Mouse (Mus musculus) neutrophil, adult 5-6 weeks (primary cell): ENCODE measurements around the gene Trp53inp2. TPM values are rescaled to one million over a fixed set of nuclear protein-coding genes. Genes with fewer than 3 reads are reported as not detected.

ENCODE experiments used
- ATAC-seq: fragments of 151-379, 151-347 bp; 2 replicates; pipeline ENCODE4 v1.8.0; 2017; ENCODE audit warnings: mild to moderate bottlenecking, moderate TSS enrichment; ENCODE audit not compliant: insufficient number of reproducible peaks, poor library complexity, low FRiP score, severe bottlenecking; ENCODE audit errors: extremely low read depth
- total RNA-seq: library from RNA; stranded (forward); fragments of 200-1000 nt; gene quantifications from 2 replicates; pipeline ENCODE4 v1.2.3, GENCODE M21; 2017

Gene Trp53inp2
- total RNA-seq, 1 experiment from 2014 or later, result 36.5 TPM

DNA sequence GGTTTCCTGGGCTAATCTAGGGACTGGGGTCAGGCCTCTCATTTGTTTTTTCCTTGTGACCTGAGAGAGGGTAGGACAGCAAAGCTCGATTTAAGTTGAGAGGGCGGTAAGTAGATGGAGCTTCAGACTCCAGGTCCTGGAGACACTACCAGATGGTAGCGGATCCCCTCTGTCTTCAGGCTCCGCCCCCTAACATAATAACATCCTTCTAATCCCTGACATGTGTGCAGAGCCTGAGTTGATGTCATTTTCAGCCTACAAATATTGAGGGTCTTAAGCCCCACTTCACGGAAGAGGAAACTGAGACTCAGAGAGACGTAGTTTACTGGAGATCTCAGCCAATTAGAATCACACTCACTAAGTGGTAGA, 1.5 kb downstream of the Trp53inp2 start:
- ATAC-seq, result no peak

GRCm38 (mm10) chr2:155382791-155383438, 2.1 kb downstream of the Trp53inp2 start:
- ATAC-seq, result no peak

GRCm38 (mm10) chr2:155385090-155385489, 4.2 kb downstream of the Trp53inp2 start:
- ATAC-seq, result peak; percentile 68

DNA sequence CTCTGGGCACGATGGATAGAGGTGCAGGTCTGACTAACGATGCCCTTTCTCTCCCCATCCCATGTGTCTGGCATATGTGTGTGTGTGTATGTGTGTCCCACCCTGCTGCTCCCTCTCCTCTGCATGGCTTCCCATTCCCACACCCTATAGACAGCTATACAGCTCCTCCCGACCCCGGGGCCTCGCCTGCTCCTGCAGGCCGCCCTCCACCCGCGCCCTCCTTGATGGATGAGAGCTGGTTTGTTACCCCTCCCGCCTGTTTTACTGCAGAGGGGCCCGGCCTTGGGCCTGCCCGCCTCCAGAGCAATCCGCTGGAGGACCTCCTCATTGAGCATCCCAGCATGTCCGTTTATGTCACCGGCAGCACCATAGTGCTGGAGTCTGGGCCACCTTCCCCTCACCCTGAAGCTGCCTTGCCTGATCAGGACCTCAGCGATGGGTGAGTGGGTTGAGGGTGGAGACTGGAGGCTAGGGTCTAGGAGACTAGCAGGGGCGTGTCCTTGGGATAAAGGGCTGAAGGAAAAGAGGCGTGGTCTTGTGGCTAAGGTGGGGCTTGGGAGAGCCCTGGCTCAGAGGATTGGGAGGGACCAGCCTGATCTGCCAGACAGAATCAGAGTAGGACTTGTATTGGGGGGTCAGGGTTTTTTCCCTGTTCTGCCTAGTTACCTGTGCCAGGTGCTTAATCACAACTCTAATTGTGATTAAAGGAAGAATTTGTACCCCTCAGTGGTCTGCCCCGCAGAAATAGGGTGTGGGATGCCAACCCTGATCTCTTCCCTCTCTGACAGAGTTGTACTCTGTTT, 5.1 kb downstream of the Trp53inp2 start:
- ATAC-seq, result no peak

- no peak for ATAC-seq
Measured at GRCm38 (mm10) chr2:155386534-155386899, 5.7 kb downstream of the Trp53inp2 start.

- no peak for ATAC-seq
Measured at GRCm38 (mm10) chr2:155387052-155387451, 6.2 kb downstream of the Trp53inp2 start.

DNA sequence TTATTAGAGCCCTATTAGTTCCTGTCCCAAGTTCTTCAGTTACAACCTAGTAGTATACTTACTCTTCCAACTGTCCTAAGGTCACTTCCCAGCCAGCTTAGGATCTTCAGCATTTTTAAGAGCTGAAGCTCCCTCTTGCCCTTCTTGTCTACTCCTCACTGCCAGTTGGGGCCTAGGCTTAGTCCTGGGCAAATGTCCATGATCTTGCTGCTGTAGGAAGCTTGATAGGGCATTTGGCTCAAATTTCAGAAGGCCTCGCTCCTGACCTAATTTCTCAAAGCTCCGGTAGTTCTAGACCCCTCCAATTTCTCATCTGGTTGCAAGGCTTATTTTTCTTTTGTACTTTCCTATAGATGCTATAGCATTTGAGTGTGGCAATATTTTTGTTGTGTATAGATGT, 7.7 kb downstream of the Trp53inp2 start:
- ATAC-seq, result no peak

DNA sequence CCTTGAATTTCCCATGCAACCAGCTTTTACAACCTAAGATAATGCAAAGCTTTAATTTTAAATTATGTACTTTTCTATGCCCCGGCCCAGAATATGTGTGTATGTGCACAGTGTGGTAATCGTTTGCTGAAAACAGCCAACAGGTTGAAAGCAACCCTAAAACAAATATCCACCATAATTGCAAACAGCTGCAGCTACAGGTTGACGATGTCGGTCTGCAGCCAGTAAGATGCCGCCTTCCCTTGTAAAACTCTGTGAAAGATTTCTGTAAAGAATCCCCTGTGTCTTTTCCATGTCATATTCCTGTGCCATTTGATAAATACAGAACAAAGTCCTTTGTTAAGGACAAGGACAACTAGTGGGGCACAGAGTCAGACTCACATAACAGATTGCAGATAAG, 13.7 kb downstream of the Trp53inp2 start:
- no peak for ATAC-seq

- ATAC-seq, result no peak
Measured at GRCm38 (mm10) chr2:155400276-155400675, 19.4 kb downstream of the Trp53inp2 start.

- no peak for ATAC-seq
Measured at GRCm38 (mm10) chr2:155401926-155402325, 21.1 kb downstream of the Trp53inp2 start.

DNA sequence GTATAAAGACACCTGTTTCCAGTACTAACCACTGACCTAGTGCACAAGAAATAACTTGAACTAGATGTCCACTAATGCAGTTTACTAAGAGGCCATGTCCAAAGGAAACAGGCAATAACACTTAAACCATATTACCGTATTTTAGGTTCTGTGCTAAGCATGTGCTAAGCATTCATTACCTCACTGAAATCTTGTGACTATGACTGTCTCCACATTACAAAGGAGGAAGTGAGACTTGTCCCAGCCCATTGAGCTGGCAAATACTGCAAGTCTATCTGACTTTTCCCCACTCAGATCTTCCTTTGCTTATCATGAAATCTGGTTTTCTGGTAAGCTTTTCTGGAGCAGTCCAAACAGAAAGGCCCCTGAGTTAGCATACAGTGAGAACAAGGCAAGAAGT, 23.8 kb downstream of the Trp53inp2 start:
- ATAC-seq, result peak; percentile 73

- ATAC-seq, result no peak
Measured at GRCm38 (mm10) chr2:155420911-155421310, 40.1 kb downstream of the Trp53inp2 start.

GRCm38 (mm10) chr2:155436445-155436844, 55.6 kb downstream of the Trp53inp2 start:
- 0 out of 2 replicates have a peak, but pooled peaks have one; percentile 26 for ATAC-seq

Other genes starting within 250 kb of the Trp53inp2 start
- gene Itch, start 247.6 kb upstream of the Trp53inp2 start, total RNA-seq, result 134 and 145 TPM in 2 replicates
- gene Dynlrb1, start 144.5 kb upstream of the Trp53inp2 start, total RNA-seq, result 97.1 and 97.5 TPM in 2 replicates
- gene Map1lc3a, start 104.8 kb upstream of the Trp53inp2 start, total RNA-seq, result 5.2 and 8.1 TPM in 2 replicates
- 19.2 and 20.4 TPM in 2 replicates for gene Pigu, start 23.6 kb upstream of the Trp53inp2 start, total RNA-seq
- 28.5 and 33.2 TPM in 2 replicates for gene Ncoa6, start 92.8 kb downstream of the Trp53inp2 start, total RNA-seq
- 24.4 and 25.8 TPM in 2 replicates for gene Acss2, start 136.9 kb downstream of the Trp53inp2 start, total RNA-seq
- gene Ggt7, start 137.2 kb downstream of the Trp53inp2 start, total RNA-seq, result not detected in 2 replicates
- gene Gss, start 211.8 kb downstream of the Trp53inp2 start, total RNA-seq, result 10.9 and 13.5 TPM in 2 replicates
- not detected in 2 replicates for gene Myh7b, start 230.2 kb downstream of the Trp53inp2 start, total RNA-seq